Mouse (Mus musculus): Measurements from ENCODE around the gene Snap29.
A peak's percentile ranks its signal among the peaks of the same experiment; 100 is the strongest.

DNA sequence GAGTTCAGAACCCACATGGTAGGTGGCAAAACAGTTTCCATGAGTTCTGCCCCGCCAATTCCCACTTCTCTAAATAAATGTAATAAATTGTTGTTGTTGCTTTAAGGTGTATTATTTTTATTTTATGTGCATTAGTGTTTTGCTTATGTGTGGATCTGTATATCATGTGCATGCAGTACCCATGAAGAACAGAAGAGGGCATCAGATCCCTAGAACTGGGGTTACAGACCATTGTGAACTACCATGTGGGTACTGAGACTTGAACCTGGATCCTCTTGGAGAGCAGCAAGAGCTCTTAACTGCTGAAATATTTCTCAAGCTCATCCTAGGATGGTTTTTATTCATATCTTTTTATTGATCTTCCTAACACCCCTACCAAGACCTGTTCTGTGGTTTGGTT, 2.9 kb upstream of the Snap29 start:
- peak; percentile 22; the same call in 1 of the 2 replicates for TF ChIP-seq CTCF (IDR thresholded peaks at IDR 0.05; ENCODE audit: extremely low read depth, insufficient read depth, low read length)
- no peak for TF ChIP-seq POLR2A (IDR thresholded peaks at IDR 0.05; ENCODE audit: extremely low read depth, insufficient read depth, low read length)
